In genomic region chr7:144780190-144780589, GRCm38 (mm10) we compare ENCODE assay signal across 21 mouse cellular contexts. TPM values are rescaled to one million over a fixed set of nuclear protein-coding genes. Genes with fewer than 3 reads are reported as not detected.
"Had no signal": no experiment of that assay in that cellular context is flagged by ENCODE, and none has a peak within 500 bp of the region (broad histone marks: within the 10 kb centered on the region; RNA-seq: fewer than 3 reads in every experiment).

No protein-coding gene starts in this region.

- DNase-seq: kidney, adult 11 months; kidney, adult 9 months; liver, postnatal 0 days; lung, postnatal 10 days; right cerebral cortex, adult 18-20 months; right cerebral cortex, postnatal 25 days; spleen, adult 18-20 months; thymus, postnatal 36 days had no signal

- H3K4me3 ChIP-seq: left cerebral cortex, adult 2 months; limb, embryonic 10.5 days; liver, embryonic 12.5 days; midbrain, embryonic 13.5 days; myocyte; neural tube, embryonic 15.5 days had no signal

- ATAC-seq: hindbrain, postnatal 0 days; liver, embryonic 12.5 days; liver, postnatal 0 days; midbrain, embryonic 13.5 days had no signal

- H3K36me3 ChIP-seq: limb, embryonic 10.5 days; liver, embryonic 12.5 days; midbrain, embryonic 13.5 days; neural tube, embryonic 15.5 days had no signal

- H3K9me3 ChIP-seq: limb, embryonic 10.5 days; liver, embryonic 12.5 days; midbrain, embryonic 13.5 days; neural tube, embryonic 15.5 days had no signal

- H3K9ac ChIP-seq: liver, embryonic 12.5 days; liver, postnatal 0 days; midbrain, embryonic 13.5 days; neural tube, embryonic 15.5 days had no signal

- H3K27ac ChIP-seq: hindbrain, postnatal 0 days; kidney, postnatal 0 days; left cerebral cortex, adult 2 months; limb, embryonic 10.5 days; macrophage; midbrain, embryonic 13.5 days; neural tube, embryonic 15.5 days had no signal

- H3K4me2 ChIP-seq: liver, embryonic 12.5 days; midbrain, embryonic 13.5 days; neural tube, embryonic 15.5 days had no signal

RNA-seq across cellular contexts. Expression of gene Ano1, which starts 28.4 kb away (rescaled TPM):
- total RNA-seq: megakaryocyte-erythroid progenitor cell, adult 5-6 weeks had no signal
- polyA plus RNA-seq: macrophage had no signal

RNA-seq across cellular contexts. Expression of gene Fgf3, which starts 57.7 kb away (rescaled TPM):
- total RNA-seq: layer of hippocampus, postnatal 25 days had no signal
- polyA plus RNA-seq: liver, postnatal 0 days; macrophage; myocyte; stomach, embryonic 14.5 days; testis, adult 2 months had no signal
